Mouse (Mus musculus) MEL (cell line): ENCODE measurements around the gene Pbsn. TPM values are rescaled to one million over a fixed set of nuclear protein-coding genes. Genes with fewer than 3 reads are reported as not detected.

Experiments
- DNase-seq: peaks from one replicate; pipeline ENCODE4 v3.0.0; 2011; ENCODE audit warnings: low read depth, low spot score
- H3K27ac ChIP-seq: 2 replicates; pipeline ENCODE4 v1.5.1; 2012; ENCODE audit warnings: low read depth, mild to moderate bottlenecking, control low read depth, low read length, moderate library complexity; ENCODE audit not compliant: control insufficient read depth
- H3K27me3 ChIP-seq, 2 experiments: fragments of 150-350 bp in 1 of 2; sonication (generic) in 1 of 2; 2 replicates each; pipeline ENCODE4 v1.6.1; 2012; ENCODE audit warnings: low read length in 2 of 2, mild to moderate bottlenecking in 2 of 2, improper control_type of control experiment in 1 of 2, moderate library complexity in 1 of 2; ENCODE audit not compliant: insufficient read depth in 2 of 2, control insufficient read depth in 1 of 2
- H3K36me3 ChIP-seq, 2 experiments: 2 replicates each; pipeline ENCODE4 v1.6.1; 2012 to 2014; ENCODE audit warnings: low read length in 2 of 2, improper control_type of control experiment in 1 of 2, inconsistent platforms in 1 of 2, mild to moderate bottlenecking in 1 of 2; ENCODE audit not compliant: insufficient read depth in 2 of 2, control insufficient read depth in 1 of 2
- H3K4me1 ChIP-seq, 2 experiments: fragments of 150-350 bp in 1 of 2; sonication (generic) in 1 of 2; 2 replicates each; pipeline ENCODE4 v1.6.1; 2012; ENCODE audit warnings: low read length in 2 of 2, improper control_type of control experiment in 1 of 2, mild to moderate bottlenecking in 1 of 2; ENCODE audit not compliant: insufficient read depth in 2 of 2, control insufficient read depth in 1 of 2
- H3K4me3 ChIP-seq, 2 experiments: fragments of 150-350 bp in 1 of 2; sonication (generic) in 1 of 2; 2 replicates each; pipeline ENCODE4 v1.5.1; 2012; ENCODE audit warnings: low read depth in 2 of 2, low read length in 2 of 2, mild to moderate bottlenecking in 2 of 2, moderate library complexity in 2 of 2, control low read depth in 1 of 2, improper control_type of control experiment in 1 of 2; ENCODE audit not compliant: control insufficient read depth in 1 of 2, insufficient read depth in 1 of 2
- H3K79me2 ChIP-seq: 2 replicates; pipeline ENCODE4 v1.6.1; 2012; ENCODE audit warnings: mild to moderate bottlenecking, low read length, moderate library complexity; ENCODE audit not compliant: control insufficient read depth, poor library complexity, insufficient read depth
- H3K9ac ChIP-seq: 2 replicates; pipeline ENCODE4 v1.6.1; 2012; ENCODE audit warnings: low read depth, mild to moderate bottlenecking, control low read depth, low read length, moderate library complexity; ENCODE audit not compliant: control insufficient read depth, poor library complexity, severe bottlenecking
- H3K9me3 ChIP-seq: fragments of 150-350 bp; sonication (generic); replicated peaks from 2 replicates; pipeline ENCODE4 v1.6.1; 2012; ENCODE audit warnings: mild to moderate bottlenecking, low read length, improper control_type of control experiment, moderate library complexity; ENCODE audit not compliant: insufficient read depth
- CHD1 ChIP-seq: IDR thresholded peaks from 2 replicates; pipeline ENCODE4 v1.6.1; 2012; ENCODE audit warnings: low read depth, mild to moderate bottlenecking, inconsistent platforms, low read length, improper control_type of control experiment
- CHD2 ChIP-seq: IDR thresholded peaks from 2 replicates; pipeline ENCODE4 v1.6.1; 2011; ENCODE audit warnings: low read length, improper control_type of control experiment
- CTCF ChIP-seq, 3 experiments: IDR thresholded peaks in 2 of 3; conservative IDR thresholded peaks in 1 of 3; 2 replicates each; pipeline ENCODE4 v1.5.1; 2011 to 2012; ENCODE audit warnings: low read length in 3 of 3, low read depth in 2 of 3, mild to moderate bottlenecking in 2 of 3, improper control_type of control experiment in 1 of 3, inconsistent platforms in 1 of 3, mixed read lengths in 1 of 3, moderate library complexity in 1 of 3; ENCODE audit not compliant: control insufficient read depth in 1 of 3, insufficient read depth in 1 of 3, poor library complexity in 1 of 3, severe bottlenecking in 1 of 3
- E2F4 ChIP-seq: IDR thresholded peaks from 2 replicates; pipeline ENCODE4 v1.6.1; 2011; ENCODE audit warnings: low read depth, low read length, improper control_type of control experiment, borderline replicate concordance
- GATA1 ChIP-seq: IDR thresholded peaks from 2 replicates; pipeline ENCODE4 v1.6.1; 2011; ENCODE audit warnings: low read depth, low read length, improper control_type of control experiment
- HCFC1 ChIP-seq: IDR thresholded peaks from 2 replicates; pipeline ENCODE4 v1.6.1; 2012; ENCODE audit warnings: low read depth, mild to moderate bottlenecking, inconsistent platforms, low read length, improper control_type of control experiment, moderate library complexity
- KAT2A ChIP-seq: conservative IDR thresholded peaks from 2 replicates; pipeline ENCODE4 v1.6.1; 2012; ENCODE audit warnings: low read depth, low read length, improper control_type of control experiment, inconsistent platforms
- MEF2A ChIP-seq: IDR thresholded peaks from 2 replicates; pipeline ENCODE4 v1.6.1; 2014; ENCODE audit warnings: low read depth, mild to moderate bottlenecking, inconsistent platforms, low read length, improper control_type of control experiment; ENCODE audit not compliant: poor library complexity, insufficient replicate concordance, severe bottlenecking; ENCODE audit errors: extremely low read depth
- MXI1 ChIP-seq: IDR thresholded peaks from 2 replicates; pipeline ENCODE4 v1.6.1; 2011; ENCODE audit warnings: mild to moderate bottlenecking, low read depth, low read length, improper control_type of control experiment
- MYC ChIP-seq: IDR thresholded peaks from 2 replicates; pipeline ENCODE4 v1.6.1; 2011; ENCODE audit warnings: low read depth, mild to moderate bottlenecking, low read length, improper control_type of control experiment, moderate library complexity
- NELFE ChIP-seq: IDR thresholded peaks from 2 replicates; pipeline ENCODE4 v1.6.1; 2011; ENCODE audit warnings: low read depth, low read length, improper control_type of control experiment
- POLR2AphosphoS2 ChIP-seq: IDR thresholded peaks from 2 replicates; pipeline ENCODE4 v1.6.1; 2011; ENCODE audit warnings: low read length, improper control_type of control experiment
- RAD21 ChIP-seq: IDR thresholded peaks from 2 replicates; pipeline ENCODE4 v1.6.1; 2011; ENCODE audit warnings: mild to moderate bottlenecking, low read depth, low read length, improper control_type of control experiment
- SMC3 ChIP-seq: IDR thresholded peaks from 2 replicates; pipeline ENCODE4 v1.6.1; 2011; ENCODE audit warnings: low read depth, low read length, improper control_type of control experiment
- TAL1 ChIP-seq: IDR thresholded peaks from 2 replicates; pipeline ENCODE4 v1.6.1; 2012; ENCODE audit warnings: mild to moderate bottlenecking, inconsistent platforms, low read length, moderate library complexity, mixed read lengths
- TBP ChIP-seq: IDR thresholded peaks from 2 replicates; pipeline ENCODE4 v1.8.0; 2011; ENCODE audit warnings: low read depth, low read length, improper control_type of control experiment
- TCF12 ChIP-seq: IDR thresholded peaks from 2 replicates; pipeline ENCODE4 v1.6.1; 2014; ENCODE audit warnings: low read depth, mild to moderate bottlenecking, inconsistent platforms, low read length, improper control_type of control experiment, moderate library complexity
- ZC3H11A ChIP-seq: IDR thresholded peaks from 2 replicates; pipeline ENCODE4 v1.6.1; 2012; ENCODE audit warnings: low read depth, mild to moderate bottlenecking, inconsistent platforms, low read length, improper control_type of control experiment
- ZKSCAN1 ChIP-seq: IDR thresholded peaks from 2 replicates; pipeline ENCODE4 v1.6.1; 2012; ENCODE audit warnings: low read depth, mild to moderate bottlenecking, inconsistent platforms, low read length, improper control_type of control experiment, moderate library complexity
- polyA plus RNA-seq, 2 experiments: library from polyadenylated mRNA; stranded (reverse) in 1 of 2; unstranded in 1 of 2; fragments of >175 nt in 1 of 2; fragments of >200 nt in 1 of 2; gene quantifications; 2 replicates each; pipeline versions ENCODE4 v1.2.1 to v1.2.4; 2012; ENCODE audit warnings: low replicate concordance in 2 of 2, low read depth in 1 of 2; ENCODE audit not compliant: insufficient read length in 2 of 2, insufficient read depth in 1 of 2, missing spikeins in 1 of 2
- total RNA-seq: library from RNA; depleted of rRNA; stranded (reverse); fragments of 300-350 nt; gene quantifications from 2 replicates; pipeline ENCODE4 v1.2.3, GENCODE M21; 2012

Gene Pbsn
- total and polyA plus RNA-seq, 3 experiments: not detected

- H3K79me2 ChIP-seq: no peaks in the 10 kb centered on the region
- no peak overlapping the region for H3K27ac ChIP-seq
- H3K9me3 ChIP-seq: no peaks in the 10 kb centered on the region
- no peaks in the 10 kb centered on the region for H3K4me1 ChIP-seq
- H3K36me3 ChIP-seq: no peaks in the 10 kb centered on the region
- H3K27me3 ChIP-seq: no peaks in the 10 kb centered on the region
- no peak for TF ChIP-seq POLR2AphosphoS2
- no peak for TF ChIP-seq MXI1
- TF ChIP-seq MEF2A: no peak
- TF ChIP-seq SMC3: no peak
- TF ChIP-seq TBP: no peak
- no peak for TF ChIP-seq MYC
- no peak for TF ChIP-seq ZC3H11A
- no peak for TF ChIP-seq HCFC1
- DNase-seq: no peak
- H3K9ac ChIP-seq: no peak overlapping the region
- H3K4me3 ChIP-seq: no peak overlapping the region
These were observed 41.4 kb downstream of the Pbsn start for GRCm38 (mm10) chrX:77812031-77812430.

GRCm38 (mm10) chrX:77810608-77811206, 42.7 kb downstream of the Pbsn start:
- no peaks in the 10 kb centered on the region for H3K9me3 ChIP-seq
- no peaks in the 10 kb centered on the region for H3K4me1 ChIP-seq
- TF ChIP-seq SMC3 (peak; percentile 60), NELFE (no peak), CHD2 (no peak), KAT2A (no peak), TCF12 (no peak), E2F4 (no peak), RAD21 (peak; percentile 19), CTCF (IDR thresholded peaks at IDR 0.05 in 2 of 3, conservative IDR thresholded peaks at IDR 0.05 in 1 of 3; ENCODE audit: control insufficient read depth in 1 of 3, insufficient read depth in 1 of 3, low read depth in 2 of 3, low read length in 3 of 3, poor library complexity in 1 of 3, severe bottlenecking in 1 of 3) (peak; percentile 59 to 68 (median 63)), CHD1 (no peak)
- peak; percentile 56 for DNase-seq
- no peaks in the 10 kb centered on the region for H3K36me3 ChIP-seq
- H3K9ac ChIP-seq: no peak overlapping the region
- H3K4me3 ChIP-seq: peak overlapping the region; percentile 24 to 34; a peak in 3 of 4 replicates
- H3K27me3 ChIP-seq: no peaks in the 10 kb centered on the region
- H3K27ac ChIP-seq: no peak overlapping the region
- no peaks in the 10 kb centered on the region for H3K79me2 ChIP-seq

DNA sequence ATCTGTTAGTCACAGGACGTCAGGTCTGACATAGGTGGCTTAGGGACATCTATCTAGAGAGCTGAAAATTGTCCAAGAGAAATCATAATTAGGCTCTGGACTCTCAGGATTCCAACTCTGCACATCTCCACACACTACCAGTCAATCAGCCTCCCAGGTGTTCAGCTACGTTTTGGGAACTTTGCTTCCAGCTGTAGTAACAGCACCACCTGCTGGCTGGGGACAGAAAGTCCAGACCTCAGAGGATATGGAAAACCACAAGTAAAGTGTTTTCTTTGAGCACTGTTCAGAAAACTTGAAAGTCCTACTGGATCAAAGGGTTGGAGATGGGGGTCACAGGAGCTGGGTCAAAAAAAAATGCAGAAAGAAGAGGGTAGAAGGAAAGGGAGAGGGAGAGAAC, 44.8 kb downstream of the Pbsn start:
- Histone ChIP-seq H3K4me3 (no peak overlapping the region), H3K36me3 (no peaks in the 10 kb centered on the region), H3K4me1 (no peaks in the 10 kb centered on the region), H3K27me3 (no peaks in the 10 kb centered on the region), H3K9ac (no peak overlapping the region), H3K9me3 (no peaks in the 10 kb centered on the region), H3K79me2 (no peaks in the 10 kb centered on the region), H3K27ac (no peak overlapping the region)
- no peak for TF ChIP-seq MXI1
- no peak for TF ChIP-seq TAL1
- TF ChIP-seq CTCF (IDR thresholded peaks at IDR 0.05 in 2 of 3, conservative IDR thresholded peaks at IDR 0.05 in 1 of 3; ENCODE audit: control insufficient read depth in 1 of 3, insufficient read depth in 1 of 3, low read depth in 2 of 3, low read length in 3 of 3, poor library complexity in 1 of 3, severe bottlenecking in 1 of 3): peak; percentile 43 to 71 (median 65); a peak in 5 of 6 replicates
- TF ChIP-seq GATA1: no peak
- TF ChIP-seq SMC3: peak; percentile 70
- no peak for TF ChIP-seq ZKSCAN1
- TF ChIP-seq ZC3H11A: peak; percentile 52
- peak; percentile 67 for TF ChIP-seq RAD21
- peak; percentile 54 for DNase-seq
